Mouse (Mus musculus): ENCODE measurements around the gene Plau.

GRCm38 (mm10) chr14:20790445-20790844 lies 46.0 kb upstream of the Plau start:
- TF ChIP-seq POLR2A (IDR thresholded peaks at IDR 0.05; ENCODE audit: borderline replicate concordance, extremely low read depth, low read depth, low read length) (no peak), CTCF (IDR thresholded peaks at IDR 0.05; ENCODE audit: insufficient read depth, low read length) (no peak)

Measured in lung, adult 2 months (tissue).